Mouse (Mus musculus) forebrain, embryonic 10.5 days (tissue): ENCODE measurements around the gene Tmem38b. TPM values are rescaled to one million over a fixed set of nuclear protein-coding genes. Genes with fewer than 3 reads are reported as not detected.
"Not testable (repeated sequence)": the region's sequence is repeated elsewhere in the genome, so short reads cannot be mapped to it uniquely, and the experiment has no call there.

Experiments used
- DNase-seq: peaks from one replicate; pipeline ENCODE4 v3.0.0-alpha.2; 2017; ENCODE audit warnings: low spot score; ENCODE audit errors: extremely low spot score
- H3K27ac ChIP-seq: fragments of 300-500 bp; sonication (generic); 2 replicates; pipeline ENCODE4 v1.5.1; 2016; ENCODE audit warnings: mild to moderate bottlenecking
- H3K27me3 ChIP-seq: fragments of 300-500 bp; sonication (generic); 2 replicates; pipeline ENCODE4 v1.6.1; 2016; ENCODE audit warnings: mild to moderate bottlenecking; ENCODE audit not compliant: poor library complexity, severe bottlenecking
- H3K36me3 ChIP-seq: fragments of 300-500 bp; sonication (generic); replicated peaks from 2 replicates; pipeline ENCODE4 v1.6.1; 2016; ENCODE audit warnings: mild to moderate bottlenecking, moderate library complexity
- H3K4me1 ChIP-seq: fragments of 300-500 bp; sonication (generic); 2 replicates; pipeline ENCODE4 v1.6.1; 2016
- H3K4me3 ChIP-seq: fragments of 300-500 bp; sonication (generic); 2 replicates; pipeline ENCODE4 v1.5.1; 2016; ENCODE audit warnings: mild to moderate bottlenecking, moderate library complexity
- H3K9me3 ChIP-seq: fragments of 300-500 bp; sonication (generic); 2 replicates; pipeline ENCODE4 v1.6.1; 2016; ENCODE audit warnings: mild to moderate bottlenecking, moderate library complexity
- WGBS: fragments of 180-500 bp; shearing (Covaris S2); methylation state at CpG from one replicate; pipeline ENCODE4 v1.1.7; 2016; 5-methylcytosine and 5-hydroxymethylcytosine counted together
- polyA plus RNA-seq: library from polyadenylated mRNA; unstranded; fragments of >200 nt; fragmentation: Nextera tagmentation; extraction: Ambion mirVana; gene quantifications from 2 replicates; pipeline ENCODE4 v1.2.1, GENCODE M21; 2016

Tmem38b gene
- polyA plus RNA-seq, 1 experiment from 2014 or later: 5.9 TPM

DNA sequence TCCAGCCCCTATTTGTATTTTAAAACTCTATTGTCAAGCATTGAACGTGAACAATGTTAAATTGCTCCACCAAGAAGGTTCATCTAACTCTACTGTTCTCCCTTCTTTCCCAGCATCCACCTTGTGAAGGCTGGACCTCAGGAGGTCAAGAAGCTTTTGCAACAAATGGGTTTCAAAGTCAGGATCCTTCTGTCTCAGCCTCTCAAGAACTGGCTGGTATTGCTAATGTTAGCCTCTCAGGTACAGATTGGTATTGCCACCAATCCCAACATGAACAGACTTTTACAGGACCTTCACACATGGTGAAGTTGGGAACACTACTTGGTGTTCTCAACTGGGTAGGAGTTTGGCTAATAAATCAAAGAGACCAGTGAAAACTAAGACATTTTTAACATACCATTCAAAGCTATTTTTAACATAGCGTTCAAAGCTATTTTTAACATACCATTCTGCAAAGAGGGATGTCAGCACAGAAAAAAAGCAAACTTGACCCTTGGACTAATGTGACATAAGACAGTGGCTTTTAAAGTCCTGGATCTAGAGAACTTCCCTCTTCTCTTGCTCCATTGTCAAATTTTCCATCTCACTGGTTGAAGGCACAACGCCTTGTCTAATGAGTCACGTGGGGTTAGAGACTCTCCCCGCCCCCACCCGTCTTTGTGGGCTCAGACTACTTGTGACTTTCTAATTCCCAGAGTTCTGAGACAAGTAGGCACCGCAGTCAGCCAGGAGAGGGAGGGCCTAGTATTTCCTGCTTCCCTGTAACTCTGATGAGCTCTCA, 26.8 kb upstream of the Tmem38b start:
- Histone ChIP-seq H3K9me3 (peaks cover 8% of the 10 kb centered on the region; the same call in 1 of the 2 replicates), H3K4me1 (peaks cover 58% of the 10 kb centered on the region), H3K36me3 (no peaks in the 10 kb centered on the region), H3K27ac (peak overlapping the region; percentile 71; the same call in 1 of the 2 replicates), H3K4me3 (no peak overlapping the region), H3K27me3 (peaks cover 37% of the 10 kb centered on the region)
- whole genome bisulfite sequencing: 38% methylated on average over 7 of the region's 7 CpGs
- no peak for DNase-seq

DNA sequence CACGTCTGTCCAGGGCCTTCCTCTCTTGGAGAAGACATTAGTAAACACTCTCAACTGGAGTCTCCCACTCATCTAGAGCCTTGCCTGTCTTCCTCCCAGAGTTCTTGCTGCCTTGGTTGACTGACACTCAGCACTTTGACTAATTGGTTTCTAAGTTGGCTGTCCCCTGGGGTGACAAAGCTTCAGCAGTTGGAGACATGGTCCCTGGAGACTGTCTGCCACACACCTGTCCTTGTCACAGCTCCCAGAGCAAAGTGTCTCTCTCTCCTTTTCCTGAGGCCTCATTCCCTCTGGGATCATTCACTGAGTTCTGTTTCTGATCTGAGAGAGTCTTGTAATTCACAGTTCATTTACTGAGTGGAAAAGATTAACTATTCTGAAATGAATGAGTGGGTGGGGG, 26.1 kb upstream of the Tmem38b start:
- H3K27ac ChIP-seq: peak overlapping the region; percentile 71

DNA sequence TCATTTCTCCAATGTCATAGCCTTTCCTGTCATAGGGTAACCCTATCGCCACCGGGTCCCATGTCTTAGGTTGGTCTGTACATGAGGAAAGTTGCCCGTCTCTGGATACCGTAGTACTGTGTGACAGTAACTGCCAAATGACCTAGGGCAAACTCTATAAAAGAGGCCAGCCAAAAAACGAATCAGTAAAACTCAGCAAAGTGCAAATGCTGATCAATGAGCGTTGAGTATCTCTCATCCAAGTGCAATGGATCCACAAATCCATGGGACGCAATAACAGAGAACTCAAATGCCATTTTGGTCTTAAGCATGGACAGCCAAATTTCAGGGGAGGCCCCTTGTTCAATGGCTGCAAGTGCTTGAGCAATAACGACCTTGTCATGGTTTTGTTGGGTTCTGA, 22.2 kb upstream of the Tmem38b start:
- H3K27ac ChIP-seq, H3K27me3 ChIP-seq, DNase-seq, H3K4me3 ChIP-seq, H3K36me3 ChIP-seq: not testable (repeated sequence)
- Histone ChIP-seq H3K9me3 (peaks cover 31% of the 10 kb centered on the region), H3K4me1 (peaks cover 21% of the 10 kb centered on the region)
- 94% methylated on average over 8 of the region's 8 CpGs for WGBS

More for the DNA sequence above, 26.1 kb upstream of the Tmem38b start:
- no peaks in the 10 kb centered on the region for H3K36me3 ChIP-seq
- no peak for DNase-seq
- peaks cover 58% of the 10 kb centered on the region for H3K4me1 ChIP-seq
- peaks cover 13% of the 10 kb centered on the region for H3K9me3 ChIP-seq
- H3K4me3 ChIP-seq: no peak overlapping the region
- peaks cover 31% of the 10 kb centered on the region for H3K27me3 ChIP-seq
- 54% methylated on average over 1 of the region's 1 CpGs for WGBS

GRCm38 (mm10) chr4:53806428-53806827, 19.4 kb upstream of the Tmem38b start:
- not testable (repeated sequence) for H3K27me3 ChIP-seq, H3K36me3 ChIP-seq, H3K4me3 ChIP-seq, H3K4me1 ChIP-seq, H3K27ac ChIP-seq, DNase-seq
- H3K9me3 ChIP-seq: peaks cover 31% of the 10 kb centered on the region
- 77% methylated on average over 6 of the region's 6 CpGs for WGBS

GRCm38 (mm10) chr4:53818320-53818719, 7.5 kb upstream of the Tmem38b start:
- 81% methylated on average over 5 of the region's 5 CpGs for WGBS
- Histone ChIP-seq H3K36me3 (no peaks in the 10 kb centered on the region), H3K27me3 (no peaks in the 10 kb centered on the region), H3K9me3 (no peaks in the 10 kb centered on the region), H3K27ac (no peak overlapping the region), H3K4me1 (no peaks in the 10 kb centered on the region), H3K4me3 (no peak overlapping the region)
- no peak for DNase-seq

- H3K9me3 ChIP-seq: no peaks in the 10 kb centered on the region
- 0 out of 2 replicates have a peak, but pooled peaks cover 3% of the 10 kb centered on the region for H3K36me3 ChIP-seq
- H3K4me3 ChIP-seq: no peak overlapping the region
- H3K27ac ChIP-seq: no peak overlapping the region
- H3K27me3 ChIP-seq: no peaks in the 10 kb centered on the region
- 69% methylated on average over 6 of the region's 6 CpGs for WGBS
- no peak for DNase-seq
- H3K4me1 ChIP-seq: peaks cover 13% of the 10 kb centered on the region
These were observed 2.1 kb upstream of the Tmem38b start for GRCm38 (mm10) chr4:53823697-53824096.

GRCm38 (mm10) chr4:53824831-53825230, 1.0 kb upstream of the Tmem38b start:
- H3K4me3 ChIP-seq: no peak overlapping the region
- H3K27ac ChIP-seq: no peak overlapping the region
- no peaks in the 10 kb centered on the region for H3K27me3 ChIP-seq
- H3K36me3 ChIP-seq: 0 out of 2 replicates have a peak, but pooled peaks cover 4% of the 10 kb centered on the region
- H3K4me1 ChIP-seq: peaks cover 13% of the 10 kb centered on the region
- WGBS: 76% methylated on average over 4 of the region's 4 CpGs
- DNase-seq: no peak
- no peaks in the 10 kb centered on the region for H3K9me3 ChIP-seq

DNA sequence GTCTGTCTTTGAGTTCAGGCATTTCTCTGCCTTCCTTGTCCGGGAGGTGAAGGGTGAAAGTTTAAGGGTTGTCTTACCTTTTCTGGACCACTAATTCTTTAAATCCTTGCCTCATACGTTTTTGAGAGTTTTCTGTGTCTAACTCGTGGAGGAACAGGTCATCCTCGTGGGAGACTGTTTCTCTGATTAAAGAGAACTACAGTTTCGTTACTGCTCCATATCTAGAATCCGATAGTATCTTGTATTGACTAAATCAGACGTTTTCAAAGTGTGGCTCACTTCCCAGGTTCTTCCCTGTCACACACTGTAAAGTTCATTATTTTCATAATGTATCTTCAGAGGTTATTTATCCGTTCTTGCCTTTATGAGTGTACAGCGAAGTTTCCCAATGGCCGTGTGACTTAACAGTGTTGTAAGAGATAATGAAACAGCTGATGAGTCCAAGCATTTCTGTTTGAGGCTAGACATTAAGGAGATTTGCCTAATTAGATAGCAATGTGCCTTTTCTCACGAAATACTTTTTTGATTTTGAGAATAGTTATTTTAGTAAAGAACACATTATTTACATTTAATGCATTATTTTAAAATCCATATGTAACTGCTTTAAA, 900 bp downstream of the Tmem38b start:
- no peak for DNase-seq
- 22% methylated on average over 11 of the region's 11 CpGs for WGBS
- Histone ChIP-seq H3K9me3 (no peaks in the 10 kb centered on the region), H3K27ac (no peak overlapping the region), H3K4me1 (peaks cover 13% of the 10 kb centered on the region), H3K4me3 (peak overlapping the region; percentile 82), H3K27me3 (no peaks in the 10 kb centered on the region), H3K36me3 (0 out of 2 replicates have a peak, but pooled peaks cover 4% of the 10 kb centered on the region)

GRCm38 (mm10) chr4:53827869-53828268, 2.0 kb downstream of the Tmem38b start:
- peaks cover 18% of the 10 kb centered on the region for H3K4me1 ChIP-seq

DNA sequence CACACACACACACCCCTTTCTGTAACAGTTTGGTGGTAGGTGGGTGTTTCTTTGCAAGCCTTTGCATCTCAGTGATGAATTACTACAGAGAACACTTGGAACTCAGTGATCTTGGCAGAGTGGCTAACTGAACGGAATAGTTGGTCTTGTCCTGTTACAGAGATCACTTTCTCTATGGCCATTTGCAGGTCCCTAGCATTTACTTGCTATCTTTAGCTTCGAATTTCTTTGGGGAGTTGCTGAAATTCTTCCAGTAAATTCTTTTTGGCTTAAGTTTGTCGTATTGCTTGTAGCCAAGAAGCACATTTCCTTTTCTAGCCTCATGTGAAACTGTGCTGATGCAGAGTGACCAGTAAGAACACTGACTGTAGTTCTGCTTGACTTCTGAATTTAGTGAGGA, 3.1 kb downstream of the Tmem38b start:
- no peaks in the 10 kb centered on the region for H3K9me3 ChIP-seq
- no peak for DNase-seq
- H3K27me3 ChIP-seq: no peaks in the 10 kb centered on the region
- H3K36me3 ChIP-seq: 0 out of 2 replicates have a peak, but pooled peaks cover 4% of the 10 kb centered on the region
- H3K4me1 ChIP-seq: peaks cover 18% of the 10 kb centered on the region
- H3K4me3 ChIP-seq: no peak overlapping the region
- WGBS: 87% methylated on average over 3 of the region's 3 CpGs
- H3K27ac ChIP-seq: no peak overlapping the region

More at GRCm38 (mm10) chr4:53827869-53828268, 2.0 kb downstream of the Tmem38b start:
- Histone ChIP-seq H3K36me3 (0 out of 2 replicates have a peak, but pooled peaks cover 4% of the 10 kb centered on the region), H3K4me3 (no peak overlapping the region), H3K27me3 (no peaks in the 10 kb centered on the region), H3K9me3 (no peaks in the 10 kb centered on the region), H3K27ac (no peak overlapping the region)
- no peak for DNase-seq
- WGBS: 84% methylated on average over 5 of the region's 5 CpGs

- no peak overlapping the region for H3K27ac ChIP-seq
- no peaks in the 10 kb centered on the region for H3K9me3 ChIP-seq
- 0 out of 2 replicates have a peak, but pooled peaks cover 4% of the 10 kb centered on the region for H3K36me3 ChIP-seq
- H3K4me3 ChIP-seq: no peak overlapping the region
- peaks cover 20% of the 10 kb centered on the region for H3K4me1 ChIP-seq
- no peaks in the 10 kb centered on the region for H3K27me3 ChIP-seq
- no peak for DNase-seq
- WGBS: 96% methylated on average over 4 of the region's 4 CpGs
These were observed 4.2 kb downstream of the Tmem38b start for GRCm38 (mm10) chr4:53830016-53830415.

DNA sequence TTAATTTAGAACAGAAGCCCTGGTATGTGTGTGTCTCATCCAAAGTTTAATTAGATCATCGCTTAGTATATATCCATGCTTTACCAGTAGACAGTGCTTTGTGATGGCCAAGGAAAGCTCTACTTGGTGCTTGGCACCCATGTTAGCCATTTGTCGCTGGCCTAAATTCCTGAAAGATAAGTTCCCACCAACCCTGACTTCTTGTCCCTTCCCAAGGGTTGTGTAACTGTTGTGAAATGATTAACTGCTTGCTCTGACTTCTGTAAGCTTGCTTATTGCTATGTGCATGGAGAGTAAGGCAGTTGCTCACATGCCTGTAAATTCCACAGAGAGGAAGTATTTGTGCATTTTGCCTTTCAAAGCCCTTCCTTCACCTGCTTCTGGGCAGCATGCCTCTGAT, 4.7 kb downstream of the Tmem38b start:
- WGBS: 95% methylated on average over 2 of the region's 2 CpGs
- Histone ChIP-seq H3K27ac (no peak overlapping the region), H3K4me1 (peaks cover 23% of the 10 kb centered on the region), H3K9me3 (no peaks in the 10 kb centered on the region), H3K27me3 (no peaks in the 10 kb centered on the region), H3K4me3 (no peak overlapping the region), H3K36me3 (0 out of 2 replicates have a peak, but pooled peaks cover 4% of the 10 kb centered on the region)
- no peak for DNase-seq

DNA sequence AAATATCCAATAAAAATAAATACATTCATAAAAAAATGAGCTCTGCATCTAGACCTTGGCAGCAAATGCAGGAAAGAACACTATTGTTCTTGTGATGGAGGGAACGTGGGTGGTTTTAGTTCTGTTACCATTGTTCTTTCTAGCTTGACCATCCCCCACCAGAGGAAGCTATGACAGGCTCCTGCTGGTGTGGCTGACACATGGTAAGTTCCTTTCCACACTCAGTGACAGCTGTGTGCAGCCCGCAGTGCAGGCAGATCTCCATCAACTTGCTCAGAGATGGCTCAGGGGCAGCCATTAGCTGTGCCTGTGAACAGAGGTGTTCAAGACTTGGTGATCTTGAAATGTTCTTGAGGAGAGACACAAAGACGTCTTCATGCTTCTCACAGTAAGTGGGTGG, 6.5 kb downstream of the Tmem38b start:
- no peaks in the 10 kb centered on the region for H3K27me3 ChIP-seq
- H3K4me1 ChIP-seq: peaks cover 28% of the 10 kb centered on the region
- no peak overlapping the region for H3K4me3 ChIP-seq
- H3K27ac ChIP-seq: no peak overlapping the region
- no peaks in the 10 kb centered on the region for H3K9me3 ChIP-seq
- DNase-seq: no peak
- H3K36me3 ChIP-seq: 0 out of 2 replicates have a peak, but pooled peaks cover 4% of the 10 kb centered on the region
- WGBS: 64% methylated on average over 3 of the region's 3 CpGs
